Mouse (Mus musculus) layer of hippocampus, postnatal 36 days (tissue): ENCODE data around the gene Tmcc1. TPM values are rescaled to one million over a fixed set of nuclear protein-coding genes. Genes with fewer than 3 reads are reported as not detected.
A peak's percentile ranks its signal among the peaks of the same experiment; 100 is the strongest.
"Not testable (repeated sequence)": the region's sequence is repeated elsewhere in the genome, so short reads cannot be mapped to it uniquely, and the experiment has no call there.

Experiments
- DNase-seq, 2 experiments: peaks; one replicate each; pipeline ENCODE4 v3.0.0; 2022
- total RNA-seq, 2 experiments: library from RNA; stranded (reverse); gene quantifications; 2 replicates each; pipeline ENCODE4 v1.2.3; 2021

Tmcc1 gene
- 10 to 100 TPM; 80.7 to 90.9 TPM for total RNA-seq

- DNase-seq, result peak; percentile 99 to 100
Observed at GRCm38 (mm10) chr6:116193394-116194393, at the start of gene Tmcc1. Gene Tmcc1 (minus strand): TSS chr6:116193486.

- DNase-seq, result no peak
Observed at GRCm38 (mm10) chr6:116240371-116240770, 47.1 kb upstream of the Tmcc1 start.

GRCm38 (mm10) chr6:116238083-116238482 lies 44.8 kb upstream of the Tmcc1 start:
- DNase-seq, result peak in 1 of 2 experiments; percentile 14

GRCm38 (mm10) chr6:116235336-116235735 lies 42.0 kb upstream of the Tmcc1 start:
- no peak for DNase-seq

- DNase-seq, result not testable (repeated sequence)
Observed at GRCm38 (mm10) chr6:116234821-116235220, 41.5 kb upstream of the Tmcc1 start.

- peak; percentile 75 to 76 for DNase-seq
Observed at GRCm38 (mm10) chr6:116228785-116229525, 35.7 kb upstream of the Tmcc1 start.

- DNase-seq, result no peak
Observed at GRCm38 (mm10) chr6:116227767-116228166, 34.5 kb upstream of the Tmcc1 start.

GRCm38 (mm10) chr6:116207729-116208534 lies 14.6 kb upstream of the Tmcc1 start, which contains the start of gene Washc2:
Gene Washc2 (plus strand): TSS chr6:116208038.
- DNase-seq, result peak; percentile 92

GRCm38 (mm10) chr6:116199682-116200081 lies 6.4 kb upstream of the Tmcc1 start:
- no peak for DNase-seq

GRCm38 (mm10) chr6:116198173-116198572 lies 4.9 kb upstream of the Tmcc1 start:
- DNase-seq, result no peak

GRCm38 (mm10) chr6:116195811-116196210 lies 2.5 kb upstream of the Tmcc1 start:
- no peak for DNase-seq

- DNase-seq, result peak in 1 of 2 experiments; percentile 14
Observed at GRCm38 (mm10) chr6:116192809-116193311, 426 bp downstream of the Tmcc1 start.

GRCm38 (mm10) chr6:116189417-116189816 lies 3.9 kb downstream of the Tmcc1 start:
- DNase-seq, result no peak

- DNase-seq, result no peak
Observed at GRCm38 (mm10) chr6:116186485-116186884, 6.8 kb downstream of the Tmcc1 start.

- DNase-seq, result no peak
Observed at GRCm38 (mm10) chr6:116183509-116183908, 9.8 kb downstream of the Tmcc1 start.

- DNase-seq, result no peak
Observed at GRCm38 (mm10) chr6:116180731-116181130, 12.6 kb downstream of the Tmcc1 start.

- DNase-seq, result no peak
Observed at GRCm38 (mm10) chr6:116178376-116178775, 14.9 kb downstream of the Tmcc1 start.

- DNase-seq, result not testable (repeated sequence)
Observed at GRCm38 (mm10) chr6:116173511-116174099, 19.7 kb downstream of the Tmcc1 start.

- no peak for DNase-seq
Observed at GRCm38 (mm10) chr6:116166383-116166782, 26.9 kb downstream of the Tmcc1 start.

- no peak for DNase-seq
Observed at GRCm38 (mm10) chr6:116154854-116155624, 38.2 kb downstream of the Tmcc1 start.

- DNase-seq, result no peak
Observed at GRCm38 (mm10) chr6:116147386-116147785, 45.9 kb downstream of the Tmcc1 start.
